Mouse (Mus musculus): ENCODE data around the gene Lyrm2.

Gene Lyrm2

DNA sequence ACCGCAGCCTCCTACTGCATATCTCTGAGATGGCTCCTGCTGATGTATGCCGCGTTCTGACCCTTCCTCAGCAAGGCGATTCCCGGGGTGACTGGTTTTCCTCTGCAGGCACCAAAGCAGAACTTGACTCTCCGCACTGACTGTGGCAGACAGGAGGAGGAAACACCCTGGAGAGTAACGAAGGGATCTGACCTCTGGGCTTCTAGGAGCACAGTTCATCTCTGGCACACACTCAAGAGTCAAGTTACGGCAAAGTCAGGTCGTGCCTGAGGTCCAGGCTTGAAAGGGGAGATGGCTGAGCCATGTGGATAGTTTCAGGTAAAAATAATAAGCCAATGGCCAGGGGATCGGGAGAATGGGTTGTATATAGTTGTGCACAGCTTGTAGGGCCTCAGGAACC, 29.3 kb downstream of the Lyrm2 start:
- TF ChIP-seq GATA4 (IDR thresholded peaks at IDR 0.05; ENCODE audit: insufficient replicate concordance, low read length): no peak

- no peak for TF ChIP-seq GATA4 (IDR thresholded peaks at IDR 0.05; ENCODE audit: insufficient replicate concordance, low read length)
These were observed 33.6 kb downstream of the Lyrm2 start for GRCm38 (mm10) chr4:32833494-32834282.

GRCm38 (mm10) chr4:32834541-32834940, 34.5 kb downstream of the Lyrm2 start:
- no peak for TF ChIP-seq GATA4 (IDR thresholded peaks at IDR 0.05; ENCODE audit: insufficient replicate concordance, low read length)

DNA sequence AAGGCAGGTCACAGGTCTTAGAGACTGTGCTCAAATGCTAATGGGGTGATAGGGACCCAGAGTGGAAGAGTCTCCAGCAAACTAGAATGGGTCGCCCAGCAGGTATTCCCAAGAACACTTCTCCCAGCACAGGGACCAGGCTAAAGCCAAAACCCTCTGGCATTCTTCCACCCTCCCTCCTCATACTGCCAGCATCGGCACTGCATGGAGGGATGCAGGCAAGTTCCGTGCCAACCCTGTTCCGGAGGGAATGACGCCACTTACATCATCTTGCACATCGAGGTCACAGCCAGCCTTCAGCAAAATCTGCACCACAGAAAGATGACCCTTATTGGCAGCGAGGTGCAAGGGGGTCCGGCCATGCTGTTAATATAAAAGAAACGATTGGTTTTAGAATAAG, 36.0 kb downstream of the Lyrm2 start:
- no peak for TF ChIP-seq GATA4 (IDR thresholded peaks at IDR 0.05; ENCODE audit: insufficient replicate concordance, low read length)

DNA sequence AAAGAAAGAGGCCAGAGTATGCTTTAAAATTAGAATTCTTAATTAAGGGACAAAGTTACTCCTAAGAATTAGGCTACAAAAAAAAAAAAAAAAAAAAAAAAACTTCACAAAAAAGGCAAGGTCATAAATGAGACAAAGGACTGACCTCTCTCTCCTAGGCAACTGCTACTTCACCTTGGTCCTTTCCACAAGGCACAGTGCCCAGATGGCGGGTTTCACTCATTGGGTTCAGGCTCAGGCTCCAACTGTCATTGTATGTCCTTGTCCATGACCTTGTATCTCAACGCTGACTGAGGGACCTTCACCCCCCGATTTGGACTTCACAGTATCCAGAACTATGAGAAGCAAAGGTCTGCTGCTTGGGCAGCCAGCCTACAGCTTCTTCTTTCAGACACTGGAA, 38.3 kb downstream of the Lyrm2 start:
- TF ChIP-seq GATA4 (IDR thresholded peaks at IDR 0.05; ENCODE audit: insufficient replicate concordance, low read length): no peak
